Mouse (Mus musculus): Measurements from ENCODE around the gene Ferd3l. TPM values are rescaled to one million over a fixed set of nuclear protein-coding genes. Genes with fewer than 3 reads are reported as not detected.

The Ferd3l gene
- polyA plus RNA-seq (2017; shearing (Covaris generic)), result not detected

GRCm38 (mm10) chr12:33928331-33929192 lies at the start of gene Ferd3l:
Gene Ferd3l, plus strand, starts transcription at chr12:33928425.

GRCm38 (mm10) chr12:33957400-33958240 lies 29.4 kb downstream of the Ferd3l start, which contains the start of gene Twist1:
Gene Twist1, plus strand, starts transcription at chr12:33957671.

Other genes with a start within 250 kb of the Ferd3l start
- not detected for gene Twist1, start 29.2 kb downstream of the Ferd3l start, polyA plus RNA-seq (2017; shearing (Covaris generic))